Mouse (Mus musculus): ENCODE measurements around the gene Usp27x. TPM values are rescaled to one million over a fixed set of nuclear protein-coding genes. Genes with fewer than 3 reads are reported as not detected.

Gene Usp27x
- 0.30 and 0.55 TPM in 2 replicates for polyA plus RNA-seq (2015; fragmentation: Nextera tagmentation; extraction: Ambion mirVana)

GRCm38 (mm10) chrX:7375716-7376480 is at the start of gene Usp27x:
TSS of gene Usp27x (minus strand) at chrX:7375830.
- H3K4me3 ChIP-seq = peak within 1 kb of the TSS; percentile 64
- H3K4me2 ChIP-seq = peak within 1 kb of the TSS; percentile 88
- H3K27me3 ChIP-seq = no peaks in the 10 kb centered on the region
- no peaks in the 10 kb centered on the region for H3K36me3 ChIP-seq
- H3K4me1 ChIP-seq (replicated peaks) = peaks cover 9% of the 10 kb centered on the region
- H3K9ac ChIP-seq = peak within 1 kb of the TSS; percentile 64
- 14% methylated on average over 49 of the region's 51 CpGs for WGBS
- peak; percentile 84 for ATAC-seq (replicated peaks; ENCODE audit: insufficient number of reproducible peaks, insufficient read depth, low FRiP score, low read depth)
- no peaks in the 10 kb centered on the region for H3K9me3 ChIP-seq (replicated peaks)
- H3K27ac ChIP-seq = peak within 1 kb of the TSS; percentile 88

- peak overlapping the region; percentile 70 for H3K4me2 ChIP-seq
- H3K27ac ChIP-seq = no peak overlapping the region
- no peaks in the 10 kb centered on the region for H3K4me1 ChIP-seq (replicated peaks)
- peak overlapping the region; percentile 55 for H3K9ac ChIP-seq
- H3K27me3 ChIP-seq = no peaks in the 10 kb centered on the region
- H3K4me3 ChIP-seq = peak overlapping the region; percentile 59
- 0 out of 2 replicates have a peak, but pooled peaks have one; percentile 39 for ATAC-seq (replicated peaks; ENCODE audit: insufficient number of reproducible peaks, insufficient read depth, low FRiP score, low read depth)
- no peaks in the 10 kb centered on the region for H3K9me3 ChIP-seq (replicated peaks)
- WGBS = 9% methylated on average over 26 of the region's 26 CpGs
- H3K36me3 ChIP-seq = no peaks in the 10 kb centered on the region
Observed at GRCm38 (mm10) chrX:7422691-7423111, 47.1 kb upstream of the Usp27x start.

- 54% methylated on average over 6 of the region's 6 CpGs for WGBS
- peak overlapping the region; percentile 59 for H3K4me3 ChIP-seq
- 0 out of 2 replicates have a peak overlapping the region, but pooled peaks have one; percentile 55 for H3K9ac ChIP-seq
- H3K9me3 ChIP-seq (replicated peaks) = no peaks in the 10 kb centered on the region
- no peak overlapping the region for H3K27ac ChIP-seq
- H3K36me3 ChIP-seq = no peaks in the 10 kb centered on the region
- H3K4me2 ChIP-seq = peak overlapping the region; percentile 70
- no peak for ATAC-seq (replicated peaks; ENCODE audit: insufficient number of reproducible peaks, insufficient read depth, low FRiP score, low read depth)
- no peaks in the 10 kb centered on the region for H3K27me3 ChIP-seq
- H3K4me1 ChIP-seq (replicated peaks) = no peaks in the 10 kb centered on the region
Observed at GRCm38 (mm10) chrX:7422166-7422565, 46.5 kb upstream of the Usp27x start.

GRCm38 (mm10) chrX:7421016-7421415 is 45.4 kb upstream of the Usp27x start:
- Histone ChIP-seq H3K9me3 (replicated peaks) (no peaks in the 10 kb centered on the region), H3K4me3 (no peak overlapping the region), H3K27me3 (no peaks in the 10 kb centered on the region), H3K4me2 (0 out of 2 replicates have a peak overlapping the region, but pooled peaks have one; percentile 10), H3K27ac (no peak overlapping the region), H3K9ac (no peak overlapping the region), H3K4me1 (replicated peaks) (no peaks in the 10 kb centered on the region), H3K36me3 (no peaks in the 10 kb centered on the region)
- ATAC-seq (replicated peaks; ENCODE audit: insufficient number of reproducible peaks, insufficient read depth, low FRiP score, low read depth) = peak; percentile 69
- 17% methylated on average over 3 of the region's 3 CpGs for WGBS

GRCm38 (mm10) chrX:7416178-7416871 is 40.7 kb upstream of the Usp27x start:
- H3K36me3 ChIP-seq = no peaks in the 10 kb centered on the region
- ATAC-seq (replicated peaks; ENCODE audit: insufficient number of reproducible peaks, insufficient read depth, low FRiP score, low read depth) = peak; percentile 66; the same call in 1 of the 2 replicates
- H3K4me2 ChIP-seq = 0 out of 2 replicates have a peak overlapping the region, but pooled peaks have one; percentile 27
- no peak overlapping the region for H3K4me3 ChIP-seq
- no peaks in the 10 kb centered on the region for H3K27me3 ChIP-seq
- H3K9me3 ChIP-seq (replicated peaks) = no peaks in the 10 kb centered on the region
- H3K27ac ChIP-seq = 0 out of 2 replicates have a peak overlapping the region, but pooled peaks have one; percentile 16
- H3K4me1 ChIP-seq (replicated peaks) = no peaks in the 10 kb centered on the region
- WGBS = 30% methylated on average over 12 of the region's 12 CpGs
- no peak overlapping the region for H3K9ac ChIP-seq

- H3K9ac ChIP-seq = no peak overlapping the region
- H3K4me3 ChIP-seq = no peak overlapping the region
- no peaks in the 10 kb centered on the region for H3K36me3 ChIP-seq
- no peak overlapping the region for H3K27ac ChIP-seq
- ATAC-seq (replicated peaks; ENCODE audit: insufficient number of reproducible peaks, insufficient read depth, low FRiP score, low read depth) = no peak
- H3K9me3 ChIP-seq (replicated peaks) = no peaks in the 10 kb centered on the region
- H3K27me3 ChIP-seq = no peaks in the 10 kb centered on the region
- no peak overlapping the region for H3K4me2 ChIP-seq
- WGBS = 53% methylated on average over 6 of the region's 6 CpGs
- no peaks in the 10 kb centered on the region for H3K4me1 ChIP-seq (replicated peaks)
Observed at GRCm38 (mm10) chrX:7415308-7415707, 39.7 kb upstream of the Usp27x start.

GRCm38 (mm10) chrX:7412239-7413033 is 36.8 kb upstream of the Usp27x start:
- Histone ChIP-seq H3K27ac (no peak overlapping the region), H3K4me2 (peak overlapping the region; percentile 30), H3K4me3 (peak overlapping the region; percentile 7; the same call in 1 of the 2 replicates), H3K9ac (no peak overlapping the region), H3K36me3 (no peaks in the 10 kb centered on the region), H3K9me3 (replicated peaks) (no peaks in the 10 kb centered on the region), H3K4me1 (replicated peaks) (no peaks in the 10 kb centered on the region), H3K27me3 (no peaks in the 10 kb centered on the region)
- WGBS = 52% methylated on average over 16 of the region's 16 CpGs
- no peak for ATAC-seq (replicated peaks; ENCODE audit: insufficient number of reproducible peaks, insufficient read depth, low FRiP score, low read depth)

GRCm38 (mm10) chrX:7376586-7376985 is 956 bp upstream of the Usp27x start:
- Histone ChIP-seq H3K36me3 (no peaks in the 10 kb centered on the region), H3K9me3 (replicated peaks) (no peaks in the 10 kb centered on the region), H3K4me2 (peak overlapping the region; percentile 88), H3K9ac (peak overlapping the region; percentile 64; the same call in 1 of the 2 replicates), H3K4me3 (peak overlapping the region; percentile 64), H3K27me3 (no peaks in the 10 kb centered on the region), H3K4me1 (replicated peaks) (peaks cover 9% of the 10 kb centered on the region), H3K27ac (peak overlapping the region; percentile 88)
- WGBS = 23% methylated on average over 4 of the region's 4 CpGs
- ATAC-seq (replicated peaks; ENCODE audit: insufficient number of reproducible peaks, insufficient read depth, low FRiP score, low read depth) = no peak

- WGBS = 16% methylated on average over 34 of the region's 40 CpGs
- peak; percentile 14; the same call in 1 of the 2 replicates for ATAC-seq (replicated peaks; ENCODE audit: insufficient number of reproducible peaks, insufficient read depth, low FRiP score, low read depth)
- H3K9ac ChIP-seq = peak overlapping the region; percentile 64
Observed at GRCm38 (mm10) chrX:7375322-7375715, 311 bp downstream of the Usp27x start.

GRCm38 (mm10) chrX:7325455-7325854 is 50.2 kb downstream of the Usp27x start:
- WGBS = 49% methylated on average over 2 of the region's 2 CpGs
- Histone ChIP-seq H3K9me3 (replicated peaks) (no peaks in the 10 kb centered on the region), H3K36me3 (no peaks in the 10 kb centered on the region), H3K9ac (no peak overlapping the region), H3K4me2 (no peak overlapping the region), H3K27ac (no peak overlapping the region), H3K4me1 (replicated peaks) (no peaks in the 10 kb centered on the region), H3K4me3 (no peak overlapping the region), H3K27me3 (no peaks in the 10 kb centered on the region)
- ATAC-seq (replicated peaks; ENCODE audit: insufficient number of reproducible peaks, insufficient read depth, low FRiP score, low read depth) = no peak

More at GRCm38 (mm10) chrX:7375322-7375715, 311 bp downstream of the Usp27x start:
- H3K9me3 ChIP-seq (replicated peaks) = no peaks in the 10 kb centered on the region
- peaks cover 9% of the 10 kb centered on the region for H3K4me1 ChIP-seq (replicated peaks)
- peak overlapping the region; percentile 64 for H3K4me3 ChIP-seq
- H3K27ac ChIP-seq = peak overlapping the region; percentile 88
- no peaks in the 10 kb centered on the region for H3K36me3 ChIP-seq
- H3K4me2 ChIP-seq = peak overlapping the region; percentile 88
- no peaks in the 10 kb centered on the region for H3K27me3 ChIP-seq

GRCm38 (mm10) chrX:7322288-7322687 is 53.3 kb downstream of the Usp27x start:
- no peak overlapping the region for H3K27ac ChIP-seq
- 7% methylated on average over 7 of the region's 7 CpGs for whole genome bisulfite sequencing
- H3K9me3 ChIP-seq (replicated peaks) = no peaks in the 10 kb centered on the region
- H3K4me1 ChIP-seq (replicated peaks) = no peaks in the 10 kb centered on the region
- no peak overlapping the region for H3K4me2 ChIP-seq
- no peaks in the 10 kb centered on the region for H3K27me3 ChIP-seq
- ATAC-seq (replicated peaks; ENCODE audit: insufficient number of reproducible peaks, insufficient read depth, low FRiP score, low read depth) = no peak
- H3K9ac ChIP-seq = no peak overlapping the region
- no peak overlapping the region for H3K4me3 ChIP-seq
- no peaks in the 10 kb centered on the region for H3K36me3 ChIP-seq
